Mouse (Mus musculus): ENCODE results near the gene Ggt7. TPM values are rescaled to one million over a fixed set of nuclear protein-coding genes. Genes with fewer than 3 reads are reported as not detected.

Ggt7 gene
- polyA plus RNA-seq, 1 experiment: 6.6 TPM

- Histone ChIP-seq H3K4me3 (no peak overlapping the region), H3K36me3 (ENCODE audit: control insufficient read depth, insufficient read depth) (no peaks in the 10 kb centered on the region), H3ac (ENCODE audit: control insufficient read depth, insufficient read length) (no peak overlapping the region), H3K27me3 (ENCODE audit: control insufficient read depth, insufficient read depth, insufficient read length) (no peaks in the 10 kb centered on the region), H3K4me2 (ENCODE audit: low read depth) (no peak overlapping the region), H3K79me2 (ENCODE audit: control insufficient read depth, insufficient read depth) (no peaks in the 10 kb centered on the region)
- TF ChIP-seq CEBPB (IDR thresholded peaks at IDR 0.05; ENCODE audit: insufficient read depth, poor library complexity, severe bottlenecking) (no peak), MYOG (IDR thresholded peaks at IDR 0.05; ENCODE audit: control insufficient read depth in 1 of 3, insufficient read depth in 1 of 3, insufficient read length in 2 of 3, low read depth in 2 of 3) (no peak), TCF3 (IDR thresholded peaks at IDR 0.05; ENCODE audit: insufficient read length, low read depth) (no peak), REST (IDR thresholded peaks at IDR 0.05; ENCODE audit: insufficient read depth, insufficient read length) (no peak), USF1 (IDR thresholded peaks at IDR 0.05; ENCODE audit: low read depth) (no peak), POLR2AphosphoS2 (IDR thresholded peaks at IDR 0.05; ENCODE audit: insufficient read length, low read depth) (no peak), MAX (IDR thresholded peaks at IDR 0.05; ENCODE audit: low read depth) (no peak), E2F4 (IDR thresholded peaks at IDR 0.05; ENCODE audit: insufficient read depth) (no peak), SRF (IDR thresholded peaks at IDR 0.05; ENCODE audit: control insufficient read depth, insufficient read length, low read depth) (no peak), POLR2A (IDR thresholded peaks at IDR 0.05; ENCODE audit: insufficient read length, low read depth) (no peak), MYOD1 (IDR thresholded peaks at IDR 0.05; ENCODE audit: control insufficient read depth in 1 of 3, insufficient read length in 2 of 3, low read depth in 2 of 3) (no peak), TCF12 (IDR thresholded peaks at IDR 0.05; ENCODE audit: insufficient read depth, poor library complexity, severe bottlenecking) (no peak)
Measured at GRCm38 (mm10) chr2:155504440-155505355, 13.3 kb downstream of the Ggt7 start.

GRCm38 (mm10) chr2:155502596-155502995, 15.4 kb downstream of the Ggt7 start:
- no peak overlapping the region for H3ac ChIP-seq (ENCODE audit: control insufficient read depth, insufficient read length)
- H3K4me3 ChIP-seq: no peak overlapping the region
- no peaks in the 10 kb centered on the region for H3K36me3 ChIP-seq (ENCODE audit: control insufficient read depth, insufficient read depth)
- no peaks in the 10 kb centered on the region for H3K79me2 ChIP-seq (ENCODE audit: control insufficient read depth, insufficient read depth)
- no peak overlapping the region for H3K4me2 ChIP-seq (ENCODE audit: low read depth)
- no peaks in the 10 kb centered on the region for H3K27me3 ChIP-seq (ENCODE audit: control insufficient read depth, insufficient read depth, insufficient read length)
- TF ChIP-seq SRF (IDR thresholded peaks at IDR 0.05; ENCODE audit: control insufficient read depth, insufficient read length, low read depth) (no peak), MYOD1 (IDR thresholded peaks at IDR 0.05; ENCODE audit: control insufficient read depth in 1 of 3, insufficient read length in 2 of 3, low read depth in 2 of 3) (no peak), USF1 (IDR thresholded peaks at IDR 0.05; ENCODE audit: low read depth) (no peak), CEBPB (IDR thresholded peaks at IDR 0.05; ENCODE audit: insufficient read depth, poor library complexity, severe bottlenecking) (no peak), TCF12 (IDR thresholded peaks at IDR 0.05; ENCODE audit: insufficient read depth, poor library complexity, severe bottlenecking) (no peak)

GRCm38 (mm10) chr2:155490998-155491397, 27.0 kb downstream of the Ggt7 start:
- Histone ChIP-seq H3ac (ENCODE audit: control insufficient read depth, insufficient read length) (no peak overlapping the region), H3K36me3 (ENCODE audit: control insufficient read depth, insufficient read depth) (no peaks in the 10 kb centered on the region), H3K79me2 (ENCODE audit: control insufficient read depth, insufficient read depth) (no peaks in the 10 kb centered on the region), H3K27me3 (ENCODE audit: control insufficient read depth, insufficient read depth, insufficient read length) (no peaks in the 10 kb centered on the region), H3K4me2 (ENCODE audit: low read depth) (no peak overlapping the region), H3K4me3 (no peak overlapping the region)
- no peak for TF ChIP-seq MAX (IDR thresholded peaks at IDR 0.05; ENCODE audit: low read depth)
- TF ChIP-seq E2F4 (IDR thresholded peaks at IDR 0.05; ENCODE audit: insufficient read depth): no peak
- no peak for TF ChIP-seq TCF3 (IDR thresholded peaks at IDR 0.05; ENCODE audit: insufficient read length, low read depth)
- TF ChIP-seq TCF12 (IDR thresholded peaks at IDR 0.05; ENCODE audit: insufficient read depth, poor library complexity, severe bottlenecking): no peak
- TF ChIP-seq POLR2AphosphoS2 (IDR thresholded peaks at IDR 0.05; ENCODE audit: insufficient read length, low read depth): no peak
- TF ChIP-seq REST (IDR thresholded peaks at IDR 0.05; ENCODE audit: insufficient read depth, insufficient read length): no peak
- no peak for TF ChIP-seq SRF (IDR thresholded peaks at IDR 0.05; ENCODE audit: control insufficient read depth, insufficient read length, low read depth)
- TF ChIP-seq MYOG (IDR thresholded peaks at IDR 0.05; ENCODE audit: control insufficient read depth in 1 of 3, insufficient read depth in 1 of 3, insufficient read length in 2 of 3, low read depth in 2 of 3): no peak
- TF ChIP-seq USF1 (IDR thresholded peaks at IDR 0.05; ENCODE audit: low read depth): no peak
- no peak for TF ChIP-seq MYOD1 (IDR thresholded peaks at IDR 0.05; ENCODE audit: control insufficient read depth in 1 of 3, insufficient read length in 2 of 3, low read depth in 2 of 3)
- no peak for TF ChIP-seq POLR2A (IDR thresholded peaks at IDR 0.05; ENCODE audit: insufficient read length, low read depth)

GRCm38 (mm10) chr2:155482021-155482420, 36.0 kb downstream of the Ggt7 start:
- no peaks in the 10 kb centered on the region for H3K27me3 ChIP-seq (ENCODE audit: control insufficient read depth, insufficient read depth, insufficient read length)
- no peaks in the 10 kb centered on the region for H3K79me2 ChIP-seq (ENCODE audit: control insufficient read depth, insufficient read depth)
- H3ac ChIP-seq (ENCODE audit: control insufficient read depth, insufficient read length): no peak overlapping the region
- TF ChIP-seq CEBPB (IDR thresholded peaks at IDR 0.05; ENCODE audit: insufficient read depth, poor library complexity, severe bottlenecking) (no peak), TCF3 (IDR thresholded peaks at IDR 0.05; ENCODE audit: insufficient read length, low read depth) (no peak), MYOD1 (IDR thresholded peaks at IDR 0.05; ENCODE audit: control insufficient read depth in 1 of 3, insufficient read length in 2 of 3, low read depth in 2 of 3) (no peak), MAX (IDR thresholded peaks at IDR 0.05; ENCODE audit: low read depth) (no peak), POLR2A (IDR thresholded peaks at IDR 0.05; ENCODE audit: insufficient read length, low read depth) (no peak), TCF12 (IDR thresholded peaks at IDR 0.05; ENCODE audit: insufficient read depth, poor library complexity, severe bottlenecking) (no peak), SRF (IDR thresholded peaks at IDR 0.05; ENCODE audit: control insufficient read depth, insufficient read length, low read depth) (no peak), REST (IDR thresholded peaks at IDR 0.05; ENCODE audit: insufficient read depth, insufficient read length) (no peak), USF1 (IDR thresholded peaks at IDR 0.05; ENCODE audit: low read depth) (no peak), MYOG (IDR thresholded peaks at IDR 0.05; ENCODE audit: control insufficient read depth in 1 of 3, insufficient read depth in 1 of 3, insufficient read length in 2 of 3, low read depth in 2 of 3) (no peak), POLR2AphosphoS2 (IDR thresholded peaks at IDR 0.05; ENCODE audit: insufficient read length, low read depth) (no peak), E2F4 (IDR thresholded peaks at IDR 0.05; ENCODE audit: insufficient read depth) (no peak)
- H3K36me3 ChIP-seq (ENCODE audit: control insufficient read depth, insufficient read depth): no peaks in the 10 kb centered on the region
- no peak overlapping the region for H3K4me2 ChIP-seq (ENCODE audit: low read depth)
- no peak overlapping the region for H3K4me3 ChIP-seq
